In the genomic region with DNA sequence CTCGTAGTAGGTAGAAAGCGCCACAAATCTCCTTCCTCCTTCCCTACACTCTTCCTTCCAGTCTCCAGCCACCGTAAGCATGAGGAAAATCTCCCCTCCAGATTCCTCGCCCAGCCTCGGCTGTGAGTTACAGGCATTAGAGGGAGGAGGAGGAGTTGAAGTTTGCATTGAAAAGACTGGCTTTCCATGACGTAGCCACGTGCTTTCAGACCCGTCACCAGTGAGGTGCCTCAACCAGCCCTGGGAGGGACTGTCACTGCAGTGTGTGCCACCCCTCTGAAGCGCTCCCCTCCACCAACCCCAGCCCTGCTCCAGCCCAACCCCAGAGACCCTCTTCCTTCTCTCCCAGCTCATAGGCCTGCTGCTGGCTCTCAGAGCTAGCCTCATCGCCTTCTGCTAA, we compare ENCODE assay signal across 9 mouse cellular contexts. TPM values are rescaled to one million over a fixed set of nuclear protein-coding genes. Genes with fewer than 3 reads are reported as not detected.
DNase-seq lines count a peak whose midpoint lies in the region; ATAC-seq lines count a peak whose summit lies in the region.
"Had no signal": no experiment of that assay in that cellular context is flagged by ENCODE, and none has a peak within 500 bp of the region (broad histone marks: within the 10 kb centered on the region; RNA-seq: fewer than 3 reads in every experiment).

No protein-coding gene starts in this region.

- no peaks in the 10 kb centered on the region for H3K36me3 ChIP-seq in midbrain, embryonic 13.5 days

- peak overlapping the region; percentile 72 for H3K9ac ChIP-seq in midbrain, embryonic 13.5 days (replicated peaks)

- ATAC-seq in frontal cortex, adult (ENCODE audit: low TSS enrichment), result peak; percentile 86
- ATAC-seq in midbrain, embryonic 13.5 days, result peak; percentile 97
- ATAC-seq in activated CD4-positive, CD25-positive, alpha-beta regulatory T cell, adult 4 months, result no peak

- peak overlapping the region; percentile 55 for H3K4me3 ChIP-seq in midbrain, embryonic 13.5 days (replicated peaks)

- H3K27ac ChIP-seq in midbrain, embryonic 13.5 days, result peak overlapping the region; percentile 65

- H3K9me3 ChIP-seq in midbrain, embryonic 13.5 days, result no peaks in the 10 kb centered on the region

- peak; percentile 7 for DNase-seq in R1 (ENCODE audit: low read depth, low spot score)
- peak; percentile 75 for DNase-seq in cerebellum, adult 8-10 months
- peak; percentile 73 to 79 for DNase-seq in layer of hippocampus, adult 8-10 months (ENCODE audit: low spot score in 2 of 2)
- DNase-seq in urinary bladder, postnatal 25 days (ENCODE audit: low spot score), result no peak
- DNase-seq in thymus, postnatal 36 days, result no peak

- peaks cover 8% of the 10 kb centered on the region; the same call in 1 of the 2 replicates for H3K27me3 ChIP-seq in midbrain, embryonic 13.5 days

- H3K4me2 ChIP-seq in midbrain, embryonic 13.5 days (replicated peaks), result peak overlapping the region; percentile 71

- WGBS in midbrain, embryonic 13.5 days, result 1% methylated on average over 10 of the region's 10 CpGs

- H3K4me1 ChIP-seq in midbrain, embryonic 13.5 days (replicated peaks), result peaks cover 21% of the 10 kb centered on the region

RNA-seq across cellular contexts. Expression of a gene that starts 0.5 kb away (rescaled TPM):
- total RNA-seq in layer of hippocampus, adult 8-10 months (2022), result 10 to 100 TPM; 34.3 to 40.2 (median 36.7) TPM
- polyA plus RNA-seq in midbrain, embryonic 13.5 days (2015; fragmentation: Nextera tagmentation; extraction: Ambion mirVana), result 19.2 and 20.5 TPM in 2 replicates
- polyA plus RNA-seq in activated CD4-positive, CD25-positive, alpha-beta regulatory T cell, adult 4 months (2017; shearing (Covaris generic)), result not detected
- polyA plus RNA-seq: liver, embryonic 16.5 days had no signal

Comparison
In these comparisons a context has a peak if more than half of its experiments do, and no peak if none do; other contexts are left out.
1. DNase-seq: peak in R1 (single experiment), cerebellum, adult 8-10 months (single experiment) and layer of hippocampus, adult 8-10 months (2 of 2); none in urinary bladder, postnatal 25 days (single experiment) and thymus, postnatal 36 days (0 of 2).
2. RNA of a gene that starts 0.5 kb away (polyA plus RNA-seq): 19.2 to 20.5 TPM in midbrain, embryonic 13.5 days; not detected in activated CD4-positive, CD25-positive, alpha-beta regulatory T cell, adult 4 months; every median in the first group is over 10 times any median in the second.